In the genomic region with DNA sequence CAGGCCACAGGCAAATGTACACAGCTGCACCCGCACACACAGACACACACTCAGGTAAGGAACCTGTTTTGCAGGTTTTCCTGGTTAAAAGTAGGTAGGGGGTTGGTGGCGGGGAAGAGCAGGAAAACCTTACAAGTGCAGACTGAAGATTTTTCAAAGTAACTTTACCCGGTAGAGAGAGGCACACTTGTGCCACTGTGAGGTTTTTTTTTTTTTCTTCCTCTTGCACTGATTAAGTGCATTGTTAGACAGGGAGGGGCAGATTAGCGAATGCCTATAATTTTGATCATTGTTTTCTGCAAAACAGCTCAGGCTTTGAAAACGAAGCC, we compare ENCODE assay signal across 8 mouse cellular contexts.
A peak's percentile ranks its signal among the peaks of the same experiment; 100 is the strongest.
DNase-seq lines count a peak whose midpoint lies in the region; ATAC-seq lines count a peak whose summit lies in the region.

No protein-coding gene starts in this region.

- H3K4me3 ChIP-seq in heart, embryonic 16.5 days (ENCODE audit: low read length), result peak overlapping the region; percentile 26
- peak overlapping the region; percentile 24 for H3K4me3 ChIP-seq in limb, embryonic 13.5 days
- H3K4me3 ChIP-seq in neural tube, embryonic 12.5 days, result no peak overlapping the region

- intact Hi-C loops in heart, postnatal 25 days (cut with DNase I), result no loop called here

- no peak overlapping the region for H3K27ac ChIP-seq in heart, embryonic 16.5 days (ENCODE audit: low read length)
- H3K27ac ChIP-seq in limb, embryonic 13.5 days, result no peak overlapping the region
- H3K27ac ChIP-seq in neural tube, embryonic 12.5 days, result no peak overlapping the region

- H3K27me3 ChIP-seq in heart, embryonic 16.5 days (ENCODE audit: control insufficient read depth, insufficient read depth, low read length), result no peaks in the 10 kb centered on the region
- no peaks in the 10 kb centered on the region for H3K27me3 ChIP-seq in limb, embryonic 13.5 days
- H3K27me3 ChIP-seq in neural tube, embryonic 12.5 days (replicated peaks), result no peaks in the 10 kb centered on the region

- ATAC-seq in heart, embryonic 16.5 days (replicated peaks; ENCODE audit: extremely low read depth, insufficient read depth, low FRiP score), result no peak
- ATAC-seq in limb, embryonic 13.5 days (ENCODE audit: low FRiP score, low read depth), result peak; percentile 32; the same call in 1 of the 2 replicates
- ATAC-seq in neural tube, embryonic 12.5 days (ENCODE audit: low FRiP score, low read depth), result no peak

- no peaks in the 10 kb centered on the region for H3K9me3 ChIP-seq in heart, embryonic 16.5 days (replicated peaks; ENCODE audit: control insufficient read depth, low read length)
- no peaks in the 10 kb centered on the region for H3K9me3 ChIP-seq in limb, embryonic 13.5 days
- no peaks in the 10 kb centered on the region for H3K9me3 ChIP-seq in neural tube, embryonic 12.5 days

- no peaks in the 10 kb centered on the region for H3K36me3 ChIP-seq in heart, embryonic 16.5 days (ENCODE audit: control insufficient read depth, insufficient read depth)
- H3K36me3 ChIP-seq in limb, embryonic 13.5 days, result no peaks in the 10 kb centered on the region
- H3K36me3 ChIP-seq in neural tube, embryonic 12.5 days, result no peaks in the 10 kb centered on the region

- peak overlapping the region; percentile 28 for H3K9ac ChIP-seq in heart, embryonic 16.5 days (ENCODE audit: low read length)
- no peak overlapping the region for H3K9ac ChIP-seq in limb, embryonic 13.5 days
- no peak overlapping the region for H3K9ac ChIP-seq in neural tube, embryonic 12.5 days

- H3K4me2 ChIP-seq in heart, embryonic 16.5 days (ENCODE audit: low read depth, low read length), result peak overlapping the region; percentile 54
- H3K4me2 ChIP-seq in limb, embryonic 13.5 days (replicated peaks), result peak overlapping the region; percentile 60
- H3K4me2 ChIP-seq in neural tube, embryonic 12.5 days (replicated peaks), result peak overlapping the region; percentile 47

- WGBS in heart, embryonic 16.5 days, result 15% methylated on average over 5 of the region's 5 CpGs
- 8% methylated on average over 5 of the region's 5 CpGs for WGBS in limb, embryonic 13.5 days
- 9% methylated on average over 5 of the region's 5 CpGs for WGBS in neural tube, embryonic 12.5 days

- no peak for DNase-seq in heart, postnatal 25 days (ENCODE audit: low spot score)
- DNase-seq in forelimb bud, embryonic 11.5 days (ENCODE audit: low read depth, low spot score), result peak; percentile 41
- no peak for DNase-seq in right cerebral cortex, postnatal 25 days
- DNase-seq in adrenal gland, postnatal 10 days, result no peak
- no peak for DNase-seq in gastrocnemius, postnatal 25 days

- peaks cover 9% of the 10 kb centered on the region; the same call in 1 of the 2 replicates for H3K4me1 ChIP-seq in heart, embryonic 16.5 days (ENCODE audit: control insufficient read depth, insufficient read depth, low read length)
- peaks cover 20% of the 10 kb centered on the region for H3K4me1 ChIP-seq in limb, embryonic 13.5 days
- H3K4me1 ChIP-seq in neural tube, embryonic 12.5 days, result peaks cover 18% of the 10 kb centered on the region
